Mouse (Mus musculus) thymus, adult 2 months (tissue): ENCODE measurements around the gene Rxfp4.

ENCODE experiments used
- CTCF ChIP-seq: fragments of 200-500 bp; IDR thresholded peaks from 2 replicates; pipeline ENCODE4 v1.5.1; 2012; ENCODE audit warnings: mild to moderate bottlenecking, control low read depth, low read length, moderate library complexity, borderline replicate concordance; ENCODE audit not compliant: control insufficient read depth, poor library complexity, insufficient read depth; ENCODE audit errors: extremely low read depth
- POLR2A ChIP-seq: fragments of 200-500 bp; IDR thresholded peaks from 2 replicates; pipeline ENCODE4 v1.6.1; 2012; ENCODE audit warnings: mild to moderate bottlenecking, low read length, control low read depth, moderate library complexity; ENCODE audit not compliant: control insufficient read depth, poor library complexity, insufficient read depth; ENCODE audit errors: extremely low read depth

- TF ChIP-seq CTCF, result no peak
- no peak for TF ChIP-seq POLR2A
These were observed 998 bp downstream of the Rxfp4 start for GRCm38 (mm10) chr3:88651669-88652618.
